Mouse (Mus musculus) hindbrain, embryonic 10.5 days (tissue): ENCODE data around the gene Flywch1. TPM values are rescaled to one million over a fixed set of nuclear protein-coding genes. Genes with fewer than 3 reads are reported as not detected.

ENCODE experiments used
- DNase-seq: peaks from one replicate; pipeline ENCODE4 v3.0.0-alpha.2; 2017; ENCODE audit warnings: low spot score
- H3K27ac ChIP-seq: fragments of 300-500 bp; sonication (generic); 2 replicates; pipeline ENCODE4 v1.5.1; 2016; ENCODE audit warnings: mild to moderate bottlenecking, moderate library complexity
- H3K27me3 ChIP-seq: fragments of 300-500 bp; sonication (generic); 2 replicates; pipeline ENCODE4 v1.6.1; 2016; ENCODE audit warnings: mild to moderate bottlenecking; ENCODE audit not compliant: poor library complexity, insufficient read depth, severe bottlenecking
- H3K36me3 ChIP-seq: fragments of 300-500 bp; sonication (generic); 2 replicates; pipeline ENCODE4 v1.6.1; 2016; ENCODE audit warnings: mild to moderate bottlenecking, moderate library complexity
- H3K4me1 ChIP-seq: fragments of 300-500 bp; sonication (generic); replicated peaks from 2 replicates; pipeline ENCODE4 v1.6.1; 2016; ENCODE audit warnings: mild to moderate bottlenecking
- H3K4me3 ChIP-seq: fragments of 300-500 bp; sonication (generic); 2 replicates; pipeline ENCODE4 v1.5.1; 2016; ENCODE audit warnings: mild to moderate bottlenecking, moderate library complexity
- H3K9me3 ChIP-seq: fragments of 300-500 bp; sonication (generic); 2 replicates; pipeline ENCODE4 v1.6.1; 2016; ENCODE audit warnings: mild to moderate bottlenecking, moderate library complexity
- WGBS: fragments of 180-500 bp; shearing (Covaris S2); methylation state at CpG from one replicate; pipeline ENCODE4 v1.1.7; 2016; 5-methylcytosine and 5-hydroxymethylcytosine counted together
- polyA plus RNA-seq: library from polyadenylated mRNA; unstranded; fragments of >200 nt; fragmentation: Nextera tagmentation; extraction: Ambion mirVana; gene quantifications from 2 replicates; pipeline ENCODE4 v1.2.1, GENCODE M21; 2016

Gene Flywch1
- polyA plus RNA-seq, 1 experiment from 2014 or later, result 211 TPM

DNA sequence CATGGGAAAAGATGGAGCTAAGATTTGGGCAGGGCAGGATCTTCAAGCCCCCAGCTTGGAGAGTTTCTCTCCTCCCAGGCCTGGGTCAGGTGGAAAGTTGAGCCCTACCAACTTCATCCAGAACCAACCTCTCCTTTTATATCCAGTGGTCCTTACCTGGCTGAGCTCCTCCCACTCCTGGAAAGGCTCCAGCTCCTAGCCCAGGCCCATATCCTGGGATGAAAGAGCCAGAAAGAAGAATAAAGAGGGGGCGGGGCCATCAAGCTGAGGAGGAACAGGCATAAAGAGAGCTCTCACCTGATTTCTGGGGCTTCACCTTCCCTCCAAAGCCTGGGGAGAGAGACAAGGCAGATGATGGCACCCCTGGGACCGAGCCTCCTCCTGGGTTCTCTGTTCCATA is 54.4 kb downstream of the Flywch1 start:
- Histone ChIP-seq H3K27ac (no peak overlapping the region), H3K9me3 (no peaks in the 10 kb centered on the region), H3K4me3 (no peak overlapping the region), H3K36me3 (no peaks in the 10 kb centered on the region), H3K27me3 (peaks cover 11% of the 10 kb centered on the region; the same call in 1 of the 2 replicates), H3K4me1 (peaks cover 3% of the 10 kb centered on the region; the same call in 1 of the 2 replicates)
- DNase-seq, result no peak
- 62% methylated on average over 2 of the region's 2 CpGs for WGBS

DNA sequence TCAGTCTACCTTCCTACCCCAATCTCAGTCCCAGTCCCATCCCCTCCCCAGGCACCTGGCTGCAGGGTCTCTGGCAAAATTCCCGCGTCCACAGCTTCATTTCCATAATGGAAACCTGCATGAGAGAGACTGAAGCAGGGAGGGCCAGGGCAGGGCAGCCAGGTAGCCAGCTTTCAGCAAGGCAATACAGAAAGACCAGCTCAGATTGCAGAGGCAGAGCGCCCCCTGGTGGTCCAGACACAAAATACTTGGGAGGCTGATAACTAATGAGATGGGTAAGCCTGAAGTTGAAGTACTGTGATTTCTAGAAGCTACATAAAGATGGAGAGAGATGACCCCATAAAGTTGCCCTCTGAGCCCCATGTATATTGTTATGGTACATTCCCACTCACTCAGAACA is 65.2 kb downstream of the Flywch1 start:
- Histone ChIP-seq H3K27me3 (peaks cover 26% of the 10 kb centered on the region), H3K4me1 (0 out of 2 replicates have a peak, but pooled peaks cover 9% of the 10 kb centered on the region), H3K36me3 (no peaks in the 10 kb centered on the region), H3K4me3 (no peak overlapping the region), H3K27ac (no peak overlapping the region), H3K9me3 (no peaks in the 10 kb centered on the region)
- peak; percentile 76 for DNase-seq
- 0% methylated on average over 3 of the region's 3 CpGs for WGBS

DNA sequence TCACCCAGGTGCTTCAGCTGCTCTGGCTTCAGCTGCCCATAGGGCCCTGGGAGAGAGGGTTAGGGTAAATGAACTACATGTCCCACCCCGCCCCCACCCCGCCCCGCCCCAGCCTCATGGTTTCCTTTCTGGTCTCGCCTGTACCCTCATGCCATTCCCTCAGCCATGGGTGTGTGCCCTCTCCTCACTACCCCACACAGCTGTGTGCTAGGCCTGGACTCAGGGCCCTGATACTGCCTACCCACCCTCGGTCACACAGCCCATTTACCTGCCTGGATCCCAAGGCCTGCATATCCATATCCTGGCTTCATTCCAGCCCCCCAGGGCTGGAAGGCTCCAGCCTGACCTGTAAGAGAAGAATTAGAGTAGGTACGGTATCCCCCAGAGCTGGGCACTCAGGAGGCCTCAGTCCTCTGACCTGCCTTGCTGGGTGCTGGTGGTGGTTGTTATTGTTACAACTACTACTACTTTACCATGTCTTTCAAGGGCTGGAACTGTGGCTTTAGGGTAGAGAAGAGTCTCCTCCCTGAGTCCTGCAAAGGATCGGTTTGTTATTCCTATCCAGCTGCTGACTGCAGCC is 65.8 kb downstream of the Flywch1 start:
- Histone ChIP-seq H3K27ac (no peak overlapping the region), H3K4me3 (no peak overlapping the region), H3K4me1 (0 out of 2 replicates have a peak, but pooled peaks cover 9% of the 10 kb centered on the region), H3K36me3 (no peaks in the 10 kb centered on the region), H3K27me3 (peaks cover 32% of the 10 kb centered on the region), H3K9me3 (no peaks in the 10 kb centered on the region)
- DNase-seq, result no peak
- 80% methylated on average over 7 of the region's 7 CpGs for WGBS

DNA sequence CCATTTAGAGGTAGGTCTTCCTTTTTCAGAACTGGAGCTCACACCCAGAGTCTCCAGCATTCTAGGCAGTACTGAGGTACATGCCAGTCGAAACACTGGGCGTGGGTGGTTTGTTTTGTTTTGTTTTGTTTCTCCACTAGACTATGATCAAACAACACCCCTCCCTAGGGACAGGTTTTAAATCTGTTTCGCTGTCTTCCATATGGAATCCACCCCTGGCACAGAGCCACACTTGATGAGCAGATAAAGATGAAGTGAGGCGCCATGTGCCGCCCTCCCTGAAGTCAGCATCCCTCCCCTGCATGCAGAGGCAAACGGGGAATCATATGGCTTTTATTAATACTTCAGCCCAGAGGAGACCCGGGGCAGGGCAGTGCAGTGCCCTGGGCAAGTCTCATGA is 66.7 kb downstream of the Flywch1 start:
- 61% methylated on average over 7 of the region's 7 CpGs for WGBS
- H3K4me1 ChIP-seq, result peaks cover 15% of the 10 kb centered on the region; the same call in 1 of the 2 replicates
- no peak for DNase-seq

DNA sequence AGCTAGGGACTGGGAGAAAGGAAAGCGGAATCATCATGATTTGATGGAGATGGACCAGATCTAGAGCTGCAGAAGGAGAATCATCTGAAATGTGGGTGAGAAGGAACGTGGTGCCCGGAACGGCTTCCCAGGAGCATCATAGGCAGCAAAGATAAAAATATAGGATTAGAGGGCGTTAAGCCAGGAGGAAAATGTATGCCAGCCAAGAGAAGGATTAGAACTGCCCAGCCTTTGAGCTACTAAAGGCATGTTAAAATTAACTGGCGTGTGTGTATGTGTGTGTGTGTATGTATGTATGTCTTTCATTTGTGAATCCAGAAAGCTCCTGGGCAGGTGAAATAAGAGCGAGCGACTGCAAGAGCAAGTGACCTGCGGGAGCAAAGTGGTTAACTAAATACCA is 68.1 kb downstream of the Flywch1 start:
- Histone ChIP-seq H3K27ac (no peak overlapping the region), H3K4me1 (peaks cover 23% of the 10 kb centered on the region), H3K4me3 (no peak overlapping the region), H3K27me3 (peaks cover 55% of the 10 kb centered on the region), H3K36me3 (no peaks in the 10 kb centered on the region), H3K9me3 (no peaks in the 10 kb centered on the region)
- no peak for DNase-seq
- 84% methylated on average over 9 of the region's 9 CpGs for whole genome bisulfite sequencing

More for the DNA sequence above, 66.7 kb downstream of the Flywch1 start:
- no peaks in the 10 kb centered on the region for H3K36me3 ChIP-seq
- H3K27me3 ChIP-seq, result peaks cover 41% of the 10 kb centered on the region
- H3K9me3 ChIP-seq, result no peaks in the 10 kb centered on the region
- no peak overlapping the region for H3K27ac ChIP-seq
- H3K4me3 ChIP-seq, result no peak overlapping the region

Other genes with a start within 250 kb of the Flywch1 start
- gene Zfp213, start 207.4 kb downstream of the Flywch1 start, polyA plus RNA-seq, result 25.3 and 27.5 TPM in 2 replicates
- 22.5 and 23.4 TPM in 2 replicates for gene Zfp13, start 172.1 kb downstream of the Flywch1 start, polyA plus RNA-seq
- 0.92 and 0.94 TPM in 2 replicates for gene Zscan10, start 170.7 kb downstream of the Flywch1 start, polyA plus RNA-seq
- 1.00 and 1.4 TPM in 2 replicates for gene Mmp25, start 126.3 kb downstream of the Flywch1 start, polyA plus RNA-seq
- gene Bicdl2, start 111.1 kb downstream of the Flywch1 start, polyA plus RNA-seq, result 0.41 and 0.51 TPM in 2 replicates
- 34.0 and 45.4 TPM in 2 replicates for gene Hcfc1r1, start 98.0 kb downstream of the Flywch1 start, polyA plus RNA-seq
- 72.7 and 80.2 TPM in 2 replicates for gene Thoc6, start 97.7 kb downstream of the Flywch1 start, polyA plus RNA-seq
- gene Tnfrsf12a, start 94.1 kb downstream of the Flywch1 start, polyA plus RNA-seq, result 2.7 and 7.1 TPM in 2 replicates
- 20.8 and 54.2 TPM in 2 replicates for gene Cldn6, start 92.4 kb downstream of the Flywch1 start, polyA plus RNA-seq
- 6.3 and 13.1 TPM in 2 replicates for gene Cldn9, start 87.6 kb downstream of the Flywch1 start, polyA plus RNA-seq
- gene 1520401A03Rik, start 48.8 kb downstream of the Flywch1 start, polyA plus RNA-seq, result not detected in 2 replicates
- 54.0 and 61.5 TPM in 2 replicates for gene Pkmyt1, start 45.3 kb downstream of the Flywch1 start, polyA plus RNA-seq
- gene Paqr4, start 30.7 kb downstream of the Flywch1 start, polyA plus RNA-seq, result 28.8 and 43.6 TPM in 2 replicates
- 3.4 and 4.3 TPM in 2 replicates for gene Kremen2, start 25.8 kb downstream of the Flywch1 start, polyA plus RNA-seq
- 22.9 and 34.9 TPM in 2 replicates for gene Flywch2, start 14.5 kb upstream of the Flywch1 start, polyA plus RNA-seq
- gene Srrm2, start 18.9 kb upstream of the Flywch1 start, polyA plus RNA-seq, result 517 and 570 TPM in 2 replicates
- gene Elob, start 57.5 kb upstream of the Flywch1 start, polyA plus RNA-seq, result 1,118 and 1,222 TPM in 2 replicates
- gene Prss33, start 64.5 kb upstream of the Flywch1 start, polyA plus RNA-seq, result 0.24 TPM in 1 of 2 replicates, not detected in the other
- not detected in 2 replicates for gene Prss32, start 72.3 kb upstream of the Flywch1 start, polyA plus RNA-seq
- 1.6 and 1.9 TPM in 2 replicates for gene Prss41, start 72.6 kb upstream of the Flywch1 start, polyA plus RNA-seq
- gene Prss21, start 96.5 kb upstream of the Flywch1 start, polyA plus RNA-seq, result not detected in 2 replicates
- gene Dcpp1, start 109.3 kb upstream of the Flywch1 start, polyA plus RNA-seq, result not detected in 2 replicates
- gene Dcpp2, start 109.3 kb upstream of the Flywch1 start, polyA plus RNA-seq, result not detected in 2 replicates
- not detected in 2 replicates for gene Dcpp3, start 145.9 kb upstream of the Flywch1 start, polyA plus RNA-seq
- not detected in 2 replicates for gene Sbp, start 170.1 kb upstream of the Flywch1 start, polyA plus RNA-seq
- gene Sbpl, start 183.7 kb upstream of the Flywch1 start, polyA plus RNA-seq, result not detected in 2 replicates
- gene Prss30, start 209.0 kb upstream of the Flywch1 start, polyA plus RNA-seq, result not detected in 2 replicates
- gene Prss22, start 226.5 kb upstream of the Flywch1 start, polyA plus RNA-seq, result 0.72 and 0.83 TPM in 2 replicates